Mouse (Mus musculus): Measurements from ENCODE around the gene Sptbn4.

The Sptbn4 gene

GRCm38 (mm10) chr7:27327500-27327899, 120.0 kb downstream of the Sptbn4 start:
- DNase-seq (ENCODE audit: low read depth, low spot score): no peak

GRCm38 (mm10) chr7:27326101-27326880, 121.2 kb downstream of the Sptbn4 start:
- no peak for DNase-seq (ENCODE audit: low read depth, low spot score)

- DNase-seq (ENCODE audit: low read depth, low spot score): no peak
Observed at GRCm38 (mm10) chr7:27325697-27326096, 121.8 kb downstream of the Sptbn4 start.

DNA sequence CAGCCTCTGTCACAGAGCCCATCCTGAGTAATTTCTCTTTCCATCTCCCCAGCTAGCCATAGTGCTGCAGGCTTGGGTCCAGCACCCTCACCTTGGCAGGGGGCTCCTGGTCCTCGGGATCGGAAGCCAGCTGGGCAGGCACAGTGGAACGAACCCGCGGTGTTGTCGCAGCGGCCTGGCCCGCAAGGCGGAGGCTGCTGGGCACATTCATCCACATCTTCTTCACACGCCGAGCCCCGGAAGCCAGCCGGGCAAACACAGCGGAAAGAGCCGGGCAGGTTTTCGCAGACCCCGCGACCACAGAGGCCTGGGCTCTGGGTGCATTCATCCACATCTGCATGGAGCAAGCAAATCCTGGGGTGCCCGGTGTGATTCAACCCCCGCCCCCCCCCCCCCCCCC, 122.6 kb downstream of the Sptbn4 start:
- DNase-seq (ENCODE audit: low read depth, low spot score): no peak

GRCm38 (mm10) chr7:27324161-27324560, 123.3 kb downstream of the Sptbn4 start:
- no peak for DNase-seq (ENCODE audit: low read depth, low spot score)

- DNase-seq (ENCODE audit: low read depth, low spot score): no peak
Observed at GRCm38 (mm10) chr7:27323001-27323400, 124.5 kb downstream of the Sptbn4 start.

- DNase-seq (ENCODE audit: low read depth, low spot score): no peak
Observed at GRCm38 (mm10) chr7:27322291-27322690, 125.2 kb downstream of the Sptbn4 start.

- DNase-seq (ENCODE audit: low read depth, low spot score): no peak
Observed at GRCm38 (mm10) chr7:27319411-27319810, 128.1 kb downstream of the Sptbn4 start.

DNA sequence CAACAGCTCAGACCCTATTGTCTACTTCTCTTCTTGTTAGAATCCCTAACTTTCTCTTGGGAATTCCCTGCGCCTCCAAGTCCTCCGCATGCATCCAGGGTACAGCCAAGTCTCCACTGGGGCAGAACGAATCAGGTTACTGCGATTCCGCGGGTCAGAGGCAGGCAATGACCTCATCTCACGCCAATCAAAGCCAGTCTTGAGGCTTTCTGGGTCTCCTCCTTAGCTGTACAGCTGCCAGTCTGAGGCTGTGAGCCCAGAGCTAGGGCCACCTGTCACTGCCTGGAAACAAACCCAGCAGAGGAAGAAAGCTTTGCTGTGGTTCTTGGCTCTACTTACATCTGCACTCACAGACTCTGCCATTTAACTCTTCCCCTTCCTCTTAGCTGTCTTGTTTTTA, 131.5 kb downstream of the Sptbn4 start:
- no peak for DNase-seq (ENCODE audit: low read depth, low spot score)

- no peak for DNase-seq (ENCODE audit: low read depth, low spot score)
Observed at GRCm38 (mm10) chr7:27314393-27314792, 133.1 kb downstream of the Sptbn4 start.

- DNase-seq (ENCODE audit: low read depth, low spot score): no peak
Observed at GRCm38 (mm10) chr7:27311651-27312284, 135.7 kb downstream of the Sptbn4 start.

DNA sequence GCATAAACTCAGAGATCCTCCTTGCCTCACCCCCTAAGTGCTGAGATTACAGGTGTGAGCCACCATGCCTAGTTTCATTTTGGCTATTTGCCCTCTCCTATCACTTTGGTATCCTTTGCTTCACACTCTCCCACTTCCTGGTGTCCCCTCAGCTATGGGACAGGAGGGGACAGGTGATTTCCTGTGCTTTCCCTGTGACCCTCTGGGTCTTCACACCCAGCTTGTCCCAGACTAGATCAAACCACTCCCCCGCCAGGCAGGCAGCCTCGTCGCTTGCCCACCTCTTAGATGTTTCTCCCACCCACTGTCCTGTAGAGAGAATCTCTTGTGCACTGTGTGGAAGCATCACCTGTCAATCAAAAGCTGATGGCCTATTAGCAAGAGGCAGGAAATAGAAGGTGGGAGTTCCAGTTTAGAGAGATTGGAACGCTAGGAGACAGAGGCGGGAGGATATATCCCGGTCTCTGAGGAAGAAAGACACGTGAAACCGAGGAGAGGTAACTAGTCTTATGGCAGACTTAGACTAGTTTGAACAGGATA, 136.4 kb downstream of the Sptbn4 start:
- no peak for DNase-seq (ENCODE audit: low read depth, low spot score)

DNA sequence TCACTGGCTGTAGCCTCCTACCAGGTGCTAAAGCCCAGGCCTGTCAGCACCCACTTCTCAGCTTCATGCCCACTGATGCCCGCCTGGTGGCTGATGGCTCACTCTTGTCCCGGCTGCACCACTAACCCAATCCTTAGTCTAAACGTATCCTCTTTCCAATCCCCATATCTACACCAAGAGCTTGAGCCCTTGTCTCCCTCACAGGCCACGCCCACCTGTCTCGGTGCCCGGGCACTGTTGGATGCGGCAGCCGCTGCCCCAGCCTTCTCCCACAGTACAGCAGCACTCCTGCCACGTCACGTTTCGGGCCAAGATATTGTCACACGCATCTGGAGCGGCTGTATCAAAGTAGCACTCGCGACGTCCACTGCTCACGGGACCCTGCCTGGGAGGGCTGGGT, 137.2 kb downstream of the Sptbn4 start:
- DNase-seq (ENCODE audit: low read depth, low spot score): no peak

- no peak for DNase-seq (ENCODE audit: low read depth, low spot score)
Observed at GRCm38 (mm10) chr7:27309832-27310231, 137.7 kb downstream of the Sptbn4 start.

DNA sequence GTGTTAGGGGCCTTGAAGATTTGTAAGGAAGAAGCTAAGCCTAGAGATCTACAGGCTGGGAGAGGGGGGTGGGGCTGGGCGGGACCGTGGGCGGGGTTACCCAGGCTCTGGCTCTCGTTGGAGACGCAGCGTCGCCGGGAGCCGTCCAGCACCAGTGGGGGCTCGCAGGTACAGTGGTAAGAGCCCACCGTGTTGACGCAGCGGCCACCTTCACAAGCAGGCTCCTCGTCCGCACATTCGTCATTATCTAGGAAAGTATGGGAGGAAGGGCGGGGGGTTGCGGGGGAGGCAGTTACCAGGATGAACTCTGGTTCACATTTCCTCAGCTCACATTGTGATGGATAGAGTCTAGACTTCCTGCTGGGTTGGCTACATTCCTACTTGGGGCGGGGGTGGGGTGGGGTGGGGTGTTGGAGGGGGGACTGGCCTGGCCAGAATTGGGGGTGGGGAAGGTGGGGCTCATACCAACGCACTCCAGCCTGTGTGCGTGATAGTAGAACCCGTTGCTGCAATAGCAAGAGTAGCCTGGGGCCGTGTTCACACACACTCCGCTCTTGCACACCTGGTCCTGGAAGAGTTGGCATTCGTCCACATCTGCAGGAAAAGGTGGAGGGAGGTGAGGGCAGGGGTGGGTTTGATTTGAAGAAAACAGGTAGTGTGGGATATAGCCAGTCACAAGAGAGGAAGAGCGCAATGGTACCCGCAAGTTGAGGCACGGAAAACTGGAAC, 138.5 kb downstream of the Sptbn4 start:
- no peak for DNase-seq (ENCODE audit: low read depth, low spot score)

- no peak for DNase-seq (ENCODE audit: low read depth, low spot score)
Observed at GRCm38 (mm10) chr7:27307551-27307950, 139.9 kb downstream of the Sptbn4 start.

Measured in c-Kit-negative CD71-positive TER-119-positive erythroid progenitor cells, embryonic 14.5 days (primary cell).